Comparison of ENCODE assay signal across 19 mouse cellular contexts in genomic region chr10:69279607-69279978, GRCm38 (mm10).
"Had no signal": no experiment of that assay in that cellular context is flagged by ENCODE, and none has a peak within 500 bp of the region (broad histone marks: within the 10 kb centered on the region; RNA-seq: fewer than 3 reads in every experiment).

No protein-coding gene starts in this region.

- H3K9me3 ChIP-seq: kidney, embryonic 15.5 days; limb, embryonic 15.5 days; neural tube, embryonic 12.5 days; neural tube, embryonic 15.5 days had no signal

- H3K4me1 ChIP-seq: limb, embryonic 15.5 days; neural tube, embryonic 12.5 days had no signal

- H3K27ac ChIP-seq: kidney, embryonic 15.5 days; limb, embryonic 15.5 days; liver, embryonic 14.5 days; macrophage; neural tube, embryonic 12.5 days; neural tube, embryonic 15.5 days had no signal

- DNase-seq: kidney, adult 8-10 months; kidney, postnatal 10 days; layer of hippocampus, adult 9-11 months; liver, postnatal 0 days; lung, embryonic 14.5 days; right cerebral cortex, adult 18-20 months; right cerebral cortex, postnatal 25 days; thymus, adult 2 months; thymus, postnatal 14 days; thymus, postnatal 4 days had no signal

- H3K27me3 ChIP-seq: kidney, embryonic 15.5 days; limb, embryonic 15.5 days; neural tube, embryonic 12.5 days; neural tube, embryonic 15.5 days had no signal

- H3K9ac ChIP-seq: kidney, embryonic 15.5 days; limb, embryonic 15.5 days; liver, embryonic 14.5 days; liver, postnatal 0 days; lung, embryonic 14.5 days; neural tube, embryonic 12.5 days; neural tube, embryonic 15.5 days had no signal

- ATAC-seq: inflammation-experienced regulatory T-cells, adult 6 months; liver, postnatal 0 days; lung, postnatal 0 days had no signal

- H3K4me3 ChIP-seq: kidney, embryonic 15.5 days; limb, embryonic 15.5 days; neural tube, embryonic 12.5 days; neural tube, embryonic 15.5 days had no signal

- H3K4me2 ChIP-seq: kidney, embryonic 15.5 days; limb, embryonic 15.5 days; liver, embryonic 11.5 days; lung, embryonic 14.5 days; neural tube, embryonic 12.5 days; neural tube, embryonic 15.5 days had no signal
